Mouse (Mus musculus) thymus, postnatal 36 days (tissue): Measurements from ENCODE around the gene Cfap206.

Experiments
- DNase-seq, 2 experiments: peaks; one replicate each; pipeline ENCODE4 v3.0.0; 2022; ENCODE audit warnings: mixed read lengths in 2 of 2

Gene Cfap206

DNA sequence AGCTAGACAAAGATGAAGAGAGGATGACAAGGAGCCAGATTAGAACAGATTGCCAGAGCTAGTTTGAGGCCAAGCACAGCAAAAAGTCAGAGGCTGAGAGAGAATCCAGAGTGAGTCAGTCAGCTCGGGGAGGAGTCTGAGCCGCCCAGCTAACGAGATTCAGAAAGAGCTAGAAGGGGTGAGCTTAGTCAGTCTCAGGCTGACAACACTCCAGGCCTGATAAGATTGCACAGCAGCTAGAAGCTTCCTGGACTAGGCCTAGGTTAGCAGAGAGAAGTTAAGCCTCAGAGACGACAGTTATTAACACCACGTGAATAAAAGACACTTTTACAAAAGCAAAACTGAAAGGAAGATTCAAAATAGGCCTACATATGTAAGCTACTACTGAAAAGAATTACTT lies 62.1 kb downstream of the Cfap206 start:
- DNase-seq, result no peak

- DNase-seq, result no peak
These were observed 68.1 kb downstream of the Cfap206 start for GRCm38 (mm10) chr4:34661927-34662326.

GRCm38 (mm10) chr4:34661514-34661913 lies 68.5 kb downstream of the Cfap206 start:
- no peak for DNase-seq

DNA sequence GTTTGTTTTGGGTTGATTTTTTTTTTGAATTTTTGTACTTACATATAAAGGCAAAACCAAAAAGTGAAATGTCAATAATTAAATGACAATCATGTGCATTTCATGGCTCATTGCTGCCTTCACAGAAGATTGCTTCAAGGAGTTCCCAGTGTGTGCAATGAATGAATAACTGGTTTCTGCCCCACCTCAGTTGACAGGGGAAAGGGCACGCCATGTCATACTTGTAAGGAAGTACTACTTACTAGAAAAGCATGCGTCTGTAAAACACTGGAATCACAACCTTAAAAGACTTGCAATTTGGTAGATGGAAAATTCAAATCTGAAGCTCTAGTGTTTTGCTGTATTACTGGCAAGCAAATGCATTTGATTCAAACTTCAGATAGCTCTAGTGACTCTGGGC lies 71.0 kb downstream of the Cfap206 start:
- no peak for DNase-seq

DNA sequence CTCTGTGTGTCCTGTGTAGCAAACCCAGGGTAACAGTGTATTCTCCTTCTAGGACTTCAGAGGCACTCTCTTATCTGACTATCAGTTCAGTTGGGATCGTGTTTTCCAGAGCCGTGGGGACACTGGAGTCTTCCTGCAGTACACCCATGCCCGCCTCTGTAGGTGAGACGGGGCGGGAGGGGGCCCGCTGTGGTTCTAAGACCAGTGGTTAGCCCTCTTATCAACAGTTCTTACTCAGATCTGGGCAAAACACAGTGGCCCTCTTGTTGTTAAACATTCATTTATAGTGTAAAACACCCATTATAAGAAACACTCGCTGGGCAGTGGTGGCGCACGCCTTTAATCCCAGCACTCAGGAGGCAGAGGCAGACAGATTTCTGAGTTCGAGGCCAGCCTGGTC lies 73.9 kb downstream of the Cfap206 start:
- no peak for DNase-seq

DNA sequence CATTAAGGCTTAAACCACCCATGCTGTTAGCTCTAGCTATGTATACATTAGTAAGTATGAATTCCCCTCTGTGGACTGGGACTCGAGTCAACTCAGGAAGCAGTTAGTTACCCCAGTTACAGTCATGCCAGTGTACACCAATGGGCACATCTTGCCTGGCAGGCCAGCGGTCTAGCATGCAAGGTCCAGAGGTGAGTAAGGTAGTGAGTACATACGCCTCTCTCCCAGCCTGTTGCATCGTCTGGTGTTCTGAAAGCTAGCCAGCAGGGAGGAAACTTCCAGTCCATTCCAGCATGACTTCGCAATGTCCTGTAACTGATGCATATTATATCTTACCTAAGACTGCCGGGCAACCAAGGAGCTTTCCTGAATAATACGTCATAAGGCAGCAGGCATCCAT lies 76.8 kb downstream of the Cfap206 start:
- no peak for DNase-seq

- no peak for DNase-seq
These were observed 85.2 kb downstream of the Cfap206 start for GRCm38 (mm10) chr4:34644779-34645178.

DNA sequence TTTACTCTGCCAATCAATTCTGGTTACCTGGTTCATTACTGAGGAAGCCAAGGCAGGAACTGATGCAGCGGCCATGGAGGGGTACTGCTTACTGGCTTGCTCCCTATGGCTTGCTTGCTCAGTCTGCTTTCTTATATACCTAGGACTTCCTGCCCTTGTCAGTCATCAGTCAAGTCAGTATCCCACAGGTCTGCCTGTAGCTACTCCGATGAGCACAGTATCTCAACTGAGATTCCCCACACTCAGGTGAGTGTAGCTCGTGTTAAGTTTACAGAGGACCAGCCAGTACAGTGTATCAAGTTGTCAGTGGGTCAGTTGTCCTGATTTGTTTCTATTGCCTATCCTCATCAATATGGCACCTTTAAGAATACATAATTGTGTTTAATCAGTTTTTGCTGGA lies 89.3 kb downstream of the Cfap206 start:
- DNase-seq, result no peak

- no peak for DNase-seq
These were observed 90.2 kb downstream of the Cfap206 start for GRCm38 (mm10) chr4:34639745-34640364.
